Mouse (Mus musculus): ENCODE data around the gene Morn4. TPM values are rescaled to one million over a fixed set of nuclear protein-coding genes. Genes with fewer than 3 reads are reported as not detected.
A peak's percentile ranks its signal among the peaks of the same experiment; 100 is the strongest.
"Not testable (repeated sequence)": the region's sequence is repeated elsewhere in the genome, so short reads cannot be mapped to it uniquely, and the experiment has no call there.

Morn4 gene
- polyA plus RNA-seq, 1 experiment from 2014 or later, result 14.5 TPM

DNA sequence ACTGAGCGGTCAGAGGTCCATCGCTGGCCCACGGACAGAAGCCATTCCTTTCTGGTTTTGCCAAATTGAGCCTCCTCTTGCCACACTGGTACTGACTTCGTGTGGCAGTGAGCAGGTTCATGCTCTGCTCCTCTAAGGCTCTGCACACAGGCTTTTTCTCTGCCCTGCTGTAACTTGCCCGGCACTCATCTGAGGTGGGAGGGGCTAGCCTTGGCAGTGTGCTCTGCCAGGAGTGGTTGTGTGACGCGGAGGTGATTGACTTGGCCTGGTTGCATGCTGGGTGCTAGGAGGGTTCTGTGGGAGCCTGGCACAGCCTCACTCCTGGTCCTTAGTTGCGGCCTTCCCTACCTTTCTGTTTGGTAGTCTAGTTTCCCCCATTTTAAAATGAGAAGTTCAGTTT, 34.3 kb upstream of the Morn4 start:
- Histone ChIP-seq H3K9me3 (no peaks in the 10 kb centered on the region), H3K4me1 (no peaks in the 10 kb centered on the region), H3K36me3 (peaks cover 52% of the 10 kb centered on the region), H3K4me2 (no peak overlapping the region), H3K9ac (no peak overlapping the region), H3K27ac (no peak overlapping the region), H3K4me3 (replicated peaks) (no peak overlapping the region), H3K27me3 (replicated peaks) (no peaks in the 10 kb centered on the region)
- 86% methylated on average over 8 of the region's 8 CpGs for WGBS
- ATAC-seq (ENCODE audit: insufficient read depth, low FRiP score, low read depth), result no peak

DNA sequence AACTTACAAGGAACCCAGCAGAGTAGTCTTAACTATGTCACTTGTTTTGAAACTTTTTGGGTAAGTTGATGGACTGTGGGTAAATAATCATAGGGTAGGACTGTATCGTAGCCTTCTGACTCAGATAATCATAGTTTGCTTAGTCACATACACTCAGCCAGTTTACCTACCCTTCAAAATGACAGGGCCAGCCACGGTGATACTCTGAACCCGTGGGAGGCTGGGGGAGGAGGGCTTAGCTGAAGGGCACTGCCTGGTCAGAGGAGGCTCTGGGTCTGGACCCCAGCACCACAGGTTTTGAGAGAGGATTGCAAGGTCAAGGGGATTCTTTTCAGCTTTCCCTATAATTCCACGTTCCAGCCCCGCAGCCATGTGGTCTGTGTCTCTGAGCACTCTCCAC, 32.4 kb upstream of the Morn4 start:
- ATAC-seq (ENCODE audit: insufficient read depth, low FRiP score, low read depth), result peak; percentile 53; the same call in 1 of the 2 replicates
- no peak overlapping the region for H3K9ac ChIP-seq
- H3K36me3 ChIP-seq, result peaks cover 49% of the 10 kb centered on the region

DNA sequence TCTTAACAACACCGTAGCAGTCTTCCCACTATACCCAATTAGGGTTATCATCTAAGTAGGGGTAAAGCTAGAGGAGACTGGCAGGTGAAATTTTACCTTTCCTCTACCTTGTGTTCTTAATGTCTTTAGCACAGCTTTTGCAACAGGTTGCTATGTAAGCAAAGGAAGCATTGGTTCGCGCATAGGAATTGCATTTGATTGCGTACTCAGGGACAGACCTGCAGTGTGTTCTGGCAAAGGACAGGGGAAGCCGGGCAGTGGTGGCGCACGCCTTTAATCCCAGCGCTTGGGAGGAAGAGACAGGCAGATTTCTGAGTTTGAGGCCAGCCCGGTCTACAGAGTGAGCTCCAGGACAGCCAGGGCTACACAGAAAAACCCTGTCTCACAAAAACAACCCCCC, 32.0 kb upstream of the Morn4 start:
- ATAC-seq (ENCODE audit: insufficient read depth, low FRiP score, low read depth), result no peak
- H3K27me3 ChIP-seq (replicated peaks), result no peaks in the 10 kb centered on the region
- no peak overlapping the region for H3K4me3 ChIP-seq (replicated peaks)
- H3K4me2 ChIP-seq, result no peak overlapping the region
- no peak overlapping the region for H3K9ac ChIP-seq
- no peaks in the 10 kb centered on the region for H3K4me1 ChIP-seq
- H3K36me3 ChIP-seq, result peaks cover 44% of the 10 kb centered on the region
- H3K27ac ChIP-seq, result no peak overlapping the region
- WGBS, result 94% methylated on average over 9 of the region's 9 CpGs
- H3K9me3 ChIP-seq, result no peaks in the 10 kb centered on the region

More for the DNA sequence above, 32.4 kb upstream of the Morn4 start:
- H3K9me3 ChIP-seq, result no peaks in the 10 kb centered on the region
- no peak overlapping the region for H3K27ac ChIP-seq
- H3K4me3 ChIP-seq (replicated peaks), result no peak overlapping the region
- no peak overlapping the region for H3K4me2 ChIP-seq
- no peaks in the 10 kb centered on the region for H3K27me3 ChIP-seq (replicated peaks)
- no peaks in the 10 kb centered on the region for H3K4me1 ChIP-seq
- 65% methylated on average over 5 of the region's 5 CpGs for WGBS

DNA sequence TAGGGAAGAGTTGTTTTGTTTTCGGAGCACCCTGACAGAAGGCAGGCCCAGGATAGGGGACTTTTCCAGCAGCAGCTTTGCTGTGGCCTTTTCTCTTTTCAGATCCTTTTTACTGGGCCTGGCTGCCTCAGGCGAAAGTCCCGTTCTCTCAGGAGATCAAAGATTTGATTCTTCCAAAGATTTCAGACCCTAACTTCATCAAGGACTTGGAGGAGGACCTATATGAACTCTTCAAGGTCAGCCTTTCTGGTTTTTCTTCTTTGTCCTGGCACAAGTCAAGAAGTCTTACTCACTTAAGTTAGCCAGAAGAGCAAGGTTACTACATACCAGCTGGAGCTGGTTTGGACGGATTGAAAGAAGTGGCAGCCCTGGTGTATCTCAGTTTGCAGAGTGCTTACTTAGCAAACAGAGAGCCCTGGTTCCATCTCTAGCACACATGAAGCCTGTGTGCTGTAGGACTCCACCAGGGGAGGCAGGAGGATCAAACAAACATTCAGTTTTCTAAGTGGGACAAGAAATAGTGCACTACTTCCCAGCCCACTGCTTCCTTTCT, 29.7 kb upstream of the Morn4 start:
- ATAC-seq (ENCODE audit: insufficient read depth, low FRiP score, low read depth), result no peak
- WGBS, result 80% methylated on average over 4 of the region's 4 CpGs
- Histone ChIP-seq H3K36me3 (peaks cover 30% of the 10 kb centered on the region), H3K4me3 (replicated peaks) (no peak overlapping the region), H3K27me3 (replicated peaks) (no peaks in the 10 kb centered on the region), H3K4me1 (no peaks in the 10 kb centered on the region), H3K9me3 (no peaks in the 10 kb centered on the region), H3K4me2 (no peak overlapping the region), H3K27ac (no peak overlapping the region), H3K9ac (no peak overlapping the region)

DNA sequence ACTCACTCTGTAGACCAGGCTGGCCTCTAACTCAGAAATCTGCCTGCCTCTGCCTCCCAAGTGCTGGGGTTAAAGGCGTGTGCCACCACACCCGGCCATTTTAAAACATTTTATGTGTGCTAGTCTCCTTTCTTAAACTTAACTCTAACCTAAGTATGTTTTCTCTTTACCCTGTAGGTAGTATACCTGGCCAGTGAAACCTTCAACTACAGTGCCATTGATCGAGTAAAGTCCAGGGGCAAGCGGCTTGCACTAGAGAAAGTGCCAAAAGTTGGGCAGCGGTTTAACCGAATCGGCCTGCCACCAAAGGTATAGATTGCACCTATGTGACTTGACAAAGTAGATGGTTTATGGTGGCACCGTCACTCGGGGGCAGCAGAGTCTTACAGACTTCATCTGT, 18.5 kb upstream of the Morn4 start:
- Histone ChIP-seq H3K4me3 (replicated peaks) (no peak overlapping the region), H3K27me3 (replicated peaks) (no peaks in the 10 kb centered on the region), H3K4me1 (no peaks in the 10 kb centered on the region), H3K27ac (no peak overlapping the region), H3K9me3 (no peaks in the 10 kb centered on the region), H3K36me3 (peaks cover 18% of the 10 kb centered on the region; the same call in 1 of the 2 replicates), H3K4me2 (no peak overlapping the region), H3K9ac (no peak overlapping the region)
- ATAC-seq (ENCODE audit: insufficient read depth, low FRiP score, low read depth), result no peak
- 95% methylated on average over 9 of the region's 9 CpGs for WGBS

DNA sequence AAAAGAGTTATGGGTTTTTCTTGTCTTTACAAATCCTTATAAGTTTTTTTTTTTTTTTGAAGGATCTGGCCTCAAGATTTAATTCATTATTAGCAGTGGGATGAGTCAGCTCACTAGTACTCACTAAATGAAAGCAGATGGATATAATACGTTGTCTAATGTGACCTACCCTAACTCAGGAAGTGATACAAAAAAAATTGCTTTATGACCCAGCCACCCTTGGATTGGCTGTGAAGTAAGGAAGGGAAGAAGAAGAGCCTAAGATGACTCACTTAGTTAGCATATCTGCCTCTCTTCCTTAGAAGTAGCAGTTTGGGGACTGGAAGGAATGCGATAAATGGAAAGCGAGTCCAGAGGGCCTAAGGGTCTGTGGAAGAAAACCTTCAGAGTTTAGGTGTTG, 13.2 kb upstream of the Morn4 start:
- 80% methylated on average over 3 of the region's 3 CpGs for WGBS
- Histone ChIP-seq H3K9me3 (no peaks in the 10 kb centered on the region), H3K4me1 (no peaks in the 10 kb centered on the region), H3K27me3 (replicated peaks) (no peaks in the 10 kb centered on the region), H3K9ac (no peak overlapping the region), H3K36me3 (peaks cover 11% of the 10 kb centered on the region; the same call in 1 of the 2 replicates), H3K4me2 (no peak overlapping the region), H3K4me3 (replicated peaks) (no peak overlapping the region), H3K27ac (no peak overlapping the region)
- no peak for ATAC-seq (ENCODE audit: insufficient read depth, low FRiP score, low read depth)

DNA sequence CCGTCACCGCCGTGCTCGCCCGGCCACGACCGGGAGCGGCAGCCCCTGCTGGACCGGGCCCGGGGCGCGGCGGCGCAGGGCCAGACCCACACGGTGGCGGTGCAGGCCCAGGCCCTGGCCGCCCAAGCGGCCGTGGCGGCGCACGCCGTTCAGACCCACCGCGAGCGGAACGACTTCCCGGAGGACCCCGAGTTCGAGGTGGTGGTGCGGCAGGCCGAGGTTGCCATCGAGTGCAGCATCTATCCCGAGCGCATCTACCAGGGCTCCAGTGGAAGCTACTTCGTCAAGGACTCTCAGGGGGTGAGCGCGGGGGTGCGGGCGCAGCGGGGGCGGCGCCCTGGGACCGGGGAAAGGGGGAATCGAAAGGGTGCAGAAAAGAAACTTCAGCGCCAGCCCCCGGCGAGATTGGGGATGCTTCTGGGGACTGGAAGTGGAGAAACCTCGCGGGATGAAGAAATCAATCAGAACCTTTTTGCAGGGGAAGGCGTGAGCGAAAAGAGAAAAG, 4.5 kb upstream of the Morn4 start:
- Histone ChIP-seq H3K4me1 (peaks cover 18% of the 10 kb centered on the region), H3K9me3 (no peaks in the 10 kb centered on the region), H3K9ac (peak overlapping the region; percentile 54), H3K27me3 (replicated peaks) (no peaks in the 10 kb centered on the region), H3K27ac (peak overlapping the region; percentile 92), H3K36me3 (peaks cover 6% of the 10 kb centered on the region; the same call in 1 of the 2 replicates), H3K4me2 (peak overlapping the region; percentile 76), H3K4me3 (replicated peaks) (peak overlapping the region; percentile 73)
- peak; percentile 48 for ATAC-seq (ENCODE audit: insufficient read depth, low FRiP score, low read depth)
- under 1% methylated on average over 51 of the region's 52 CpGs for WGBS

DNA sequence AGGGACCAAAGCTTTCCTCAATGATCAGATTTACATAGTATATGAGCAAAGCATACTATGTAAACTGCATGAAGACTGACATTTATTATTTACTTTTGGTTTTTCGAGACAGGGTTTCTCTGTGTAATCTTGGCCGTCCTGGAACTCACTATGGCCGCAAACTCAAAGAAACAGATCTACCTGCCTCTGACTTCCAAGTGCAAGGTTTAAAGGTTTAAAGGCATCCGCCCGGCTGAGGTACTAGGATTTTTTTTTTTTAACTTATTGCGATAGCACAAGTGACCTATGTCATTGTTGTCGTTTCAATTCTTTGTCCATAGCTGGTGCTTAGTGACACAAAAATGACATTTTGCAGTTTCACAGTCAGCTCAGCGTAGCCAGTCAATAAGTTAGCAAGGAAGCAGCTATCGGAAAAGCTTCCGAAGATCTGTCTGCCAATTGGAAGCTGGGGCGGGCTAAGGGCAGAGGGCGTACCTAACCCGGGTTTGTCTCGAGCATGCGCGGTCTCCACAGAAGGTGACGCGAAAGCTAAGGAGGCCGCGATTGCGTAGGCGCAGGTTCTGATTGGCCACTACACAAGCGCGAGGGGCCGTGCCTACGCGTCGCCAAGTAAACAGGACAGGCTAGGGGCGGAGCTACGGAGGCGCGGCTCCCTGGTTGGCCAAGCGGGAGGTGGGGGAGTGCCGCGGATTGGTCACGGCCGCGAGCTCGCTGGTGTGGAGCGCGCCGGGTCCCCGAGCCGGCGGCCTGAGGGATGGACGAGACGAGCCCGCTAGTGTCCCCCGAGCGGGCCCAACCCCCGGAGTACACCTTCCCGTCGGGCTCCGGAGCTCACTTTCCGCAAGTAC, 3.8 kb upstream of the Morn4 start, which contains the start of gene Pi4k2a:
Gene Pi4k2a (plus strand): TSS at position 723 of the 848 bp plus-strand sequence.
- peak; percentile 98 for ATAC-seq (ENCODE audit: insufficient read depth, low FRiP score, low read depth)
- peak within 1 kb of the TSS; percentile 73 for H3K4me3 ChIP-seq (replicated peaks)
- H3K27ac ChIP-seq, result peak within 1 kb of the TSS; percentile 92
- no peaks in the 10 kb centered on the region for H3K9me3 ChIP-seq
- peaks cover 6% of the 10 kb centered on the region; the same call in 1 of the 2 replicates for H3K36me3 ChIP-seq
- H3K9ac ChIP-seq, result peak within 1 kb of the TSS; percentile 54
- H3K4me2 ChIP-seq, result peak within 1 kb of the TSS; percentile 76
- under 1% methylated on average over 55 of the region's 55 CpGs for WGBS
- no peaks in the 10 kb centered on the region for H3K27me3 ChIP-seq (replicated peaks)
- H3K4me1 ChIP-seq, result peaks cover 21% of the 10 kb centered on the region

DNA sequence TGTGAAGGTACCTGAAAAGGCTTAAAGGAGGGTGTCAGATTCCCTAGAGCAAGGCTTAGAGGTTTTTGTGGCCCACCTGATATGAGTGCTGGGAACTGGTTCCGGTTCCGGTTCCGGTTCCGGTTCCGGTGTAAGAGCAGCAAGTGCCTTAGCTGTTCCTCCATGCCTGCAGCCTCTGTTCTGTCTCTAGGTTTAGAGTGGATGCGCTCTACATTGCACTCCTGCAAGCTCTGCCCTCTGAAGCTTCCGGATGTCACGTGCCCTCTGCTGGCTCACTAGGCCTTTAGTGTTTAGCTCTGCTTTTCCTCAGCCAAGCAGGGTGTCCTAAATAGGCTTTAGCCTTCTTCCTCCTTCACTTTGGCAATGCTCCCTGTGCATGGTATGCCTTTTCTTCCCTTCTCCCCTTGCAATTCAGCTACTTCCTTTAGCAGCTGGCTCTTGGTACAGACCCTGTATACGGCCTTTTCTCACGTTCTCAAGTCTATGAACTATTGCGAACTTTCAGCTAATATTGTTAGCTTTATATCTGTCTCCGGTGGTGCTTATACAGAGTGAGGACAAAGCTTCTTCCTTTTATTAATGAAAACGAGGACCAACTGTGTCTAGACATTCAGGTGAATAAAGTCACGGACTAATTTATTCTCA, 3.1 kb upstream of the Morn4 start:
- H3K27me3 ChIP-seq (replicated peaks), result no peaks in the 10 kb centered on the region
- peak overlapping the region; percentile 73; the same call in 1 of the 2 replicates for H3K4me3 ChIP-seq (replicated peaks)
- peak overlapping the region; percentile 87 for H3K27ac ChIP-seq
- H3K4me2 ChIP-seq, result peak overlapping the region; percentile 76
- 21% methylated on average over 14 of the region's 14 CpGs for WGBS
- H3K36me3 ChIP-seq, result peaks cover 6% of the 10 kb centered on the region; the same call in 1 of the 2 replicates
- no peak for ATAC-seq (ENCODE audit: insufficient read depth, low FRiP score, low read depth)
- H3K4me1 ChIP-seq, result peaks cover 21% of the 10 kb centered on the region
- no peaks in the 10 kb centered on the region for H3K9me3 ChIP-seq
- H3K9ac ChIP-seq, result no peak overlapping the region

DNA sequence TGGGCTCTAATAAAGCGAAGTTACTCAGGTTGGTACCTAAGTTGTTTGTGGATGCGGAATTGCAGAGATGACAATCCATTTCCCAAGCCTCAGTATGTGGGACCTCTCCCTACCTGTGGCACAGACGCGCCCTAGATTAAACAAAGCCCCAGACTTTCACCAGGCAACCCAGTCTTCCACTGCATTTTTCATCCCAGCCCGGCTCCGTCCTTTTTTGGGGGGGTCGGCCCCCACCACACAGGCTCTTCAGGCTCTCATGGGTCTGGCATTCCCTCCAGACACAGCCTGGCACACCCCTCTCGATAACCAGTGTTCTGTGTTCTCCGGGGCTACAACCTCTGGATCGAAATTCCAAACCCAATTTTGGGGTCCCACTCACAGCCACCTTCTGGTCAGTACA, 467 bp downstream of the Morn4 start:
- Histone ChIP-seq H3K9ac (peak overlapping the region; percentile 46), H3K4me2 (peak overlapping the region; percentile 92), H3K27ac (no peak overlapping the region), H3K9me3 (no peaks in the 10 kb centered on the region), H3K4me3 (replicated peaks) (peak overlapping the region; percentile 70), H3K4me1 (peaks cover 11% of the 10 kb centered on the region; the same call in 1 of the 2 replicates), H3K27me3 (replicated peaks) (no peaks in the 10 kb centered on the region), H3K36me3 (no peaks in the 10 kb centered on the region)
- no peak for ATAC-seq (ENCODE audit: insufficient read depth, low FRiP score, low read depth)
- 10% methylated on average over 10 of the region's 10 CpGs for WGBS

DNA sequence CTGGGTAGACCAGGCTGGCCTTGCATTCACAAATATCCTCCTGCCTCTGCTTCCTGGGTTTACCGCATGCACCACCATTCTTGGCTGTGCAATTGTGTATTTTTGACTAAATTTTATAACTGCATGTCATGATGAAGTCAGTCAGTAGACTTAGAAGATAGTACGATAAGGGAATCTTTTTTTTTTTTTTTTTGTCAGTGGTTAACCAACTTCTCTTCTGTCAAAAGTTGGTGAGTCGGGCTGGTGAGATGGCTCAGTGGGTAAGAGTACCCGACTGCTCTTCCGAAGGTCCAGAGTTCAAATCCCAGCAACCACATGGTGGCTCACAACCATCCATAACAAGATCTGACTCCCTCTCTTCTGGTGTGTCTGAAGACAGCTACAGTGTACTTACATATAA, 4.5 kb downstream of the Morn4 start:
- not testable (repeated sequence) for H3K27me3 ChIP-seq (replicated peaks); H3K4me3 ChIP-seq (replicated peaks); H3K9me3 ChIP-seq; H3K4me2 ChIP-seq; H3K4me1 ChIP-seq; H3K27ac ChIP-seq; ATAC-seq (ENCODE audit: insufficient read depth, low FRiP score, low read depth); H3K9ac ChIP-seq; H3K36me3 ChIP-seq
- 94% methylated on average over 5 of the region's 5 CpGs for WGBS

DNA sequence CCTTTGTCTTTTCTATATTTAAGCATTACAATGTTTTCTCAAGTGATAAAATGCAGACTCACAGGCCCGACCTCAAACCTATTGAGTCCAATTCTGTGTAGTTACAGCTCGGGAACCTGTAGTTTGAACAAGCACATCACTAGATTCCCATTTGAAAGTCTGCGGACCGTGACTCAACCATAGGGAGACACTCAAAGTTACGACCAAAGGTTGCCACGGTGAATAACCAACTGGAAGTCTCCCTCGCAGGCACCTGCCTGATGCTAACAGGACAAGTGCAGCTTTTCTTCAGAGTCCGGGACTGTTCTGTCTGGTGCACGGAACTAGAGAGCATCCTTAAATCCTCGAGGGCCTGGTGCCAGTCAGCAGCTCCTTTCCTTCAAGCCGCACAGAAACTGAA, 5.7 kb downstream of the Morn4 start:
- ATAC-seq (ENCODE audit: insufficient read depth, low FRiP score, low read depth), result no peak

More for the DNA sequence above, 5.7 kb downstream of the Morn4 start:
- WGBS, result 85% methylated on average over 11 of the region's 11 CpGs
- no peaks in the 10 kb centered on the region for H3K36me3 ChIP-seq
- no peak overlapping the region for H3K9ac ChIP-seq
- H3K4me3 ChIP-seq (replicated peaks), result no peak overlapping the region
- H3K27me3 ChIP-seq (replicated peaks), result no peaks in the 10 kb centered on the region
- peaks cover under 1% of the 10 kb centered on the region; the same call in 1 of the 2 replicates for H3K4me1 ChIP-seq
- H3K27ac ChIP-seq, result no peak overlapping the region
- no peak overlapping the region for H3K4me2 ChIP-seq
- H3K9me3 ChIP-seq, result no peaks in the 10 kb centered on the region
